Mouse (Mus musculus): Measurements from ENCODE around the gene Prkar1b. TPM values are rescaled to one million over a fixed set of nuclear protein-coding genes. Genes with fewer than 3 reads are reported as not detected.

Gene Prkar1b
- total and polyA plus RNA-seq, 2 experiments from 2014 or later = 303 to 392 TPM

GRCm38 (mm10) chr5:139183131-139183530, 33.3 kb upstream of the Prkar1b start:
- Histone ChIP-seq H3K27ac (ENCODE audit: low read depth, low read length) (no peak overlapping the region), H3K4me2 (ENCODE audit: low read depth) (no peak overlapping the region), H3K27me3 (ENCODE audit: insufficient read depth, low read length) (no peaks in the 10 kb centered on the region), H3K9ac (no peak overlapping the region), H3K36me3 (ENCODE audit: insufficient read depth) (peaks cover 75% of the 10 kb centered on the region), H3K4me3 (ENCODE audit: low read depth, low read length) (no peak overlapping the region), H3K9me3 (ENCODE audit: low read length) (no peaks in the 10 kb centered on the region), H3K4me1 (ENCODE audit: insufficient read depth) (no peaks in the 10 kb centered on the region)
- ATAC-seq (no peak), DNase-seq (no peak)
- WGBS = 73% methylated on average over 2 of the region's 2 CpGs
- TF ChIP-seq CTCF (IDR thresholded peaks at IDR 0.05; ENCODE audit: low read depth) = no peak

DNA sequence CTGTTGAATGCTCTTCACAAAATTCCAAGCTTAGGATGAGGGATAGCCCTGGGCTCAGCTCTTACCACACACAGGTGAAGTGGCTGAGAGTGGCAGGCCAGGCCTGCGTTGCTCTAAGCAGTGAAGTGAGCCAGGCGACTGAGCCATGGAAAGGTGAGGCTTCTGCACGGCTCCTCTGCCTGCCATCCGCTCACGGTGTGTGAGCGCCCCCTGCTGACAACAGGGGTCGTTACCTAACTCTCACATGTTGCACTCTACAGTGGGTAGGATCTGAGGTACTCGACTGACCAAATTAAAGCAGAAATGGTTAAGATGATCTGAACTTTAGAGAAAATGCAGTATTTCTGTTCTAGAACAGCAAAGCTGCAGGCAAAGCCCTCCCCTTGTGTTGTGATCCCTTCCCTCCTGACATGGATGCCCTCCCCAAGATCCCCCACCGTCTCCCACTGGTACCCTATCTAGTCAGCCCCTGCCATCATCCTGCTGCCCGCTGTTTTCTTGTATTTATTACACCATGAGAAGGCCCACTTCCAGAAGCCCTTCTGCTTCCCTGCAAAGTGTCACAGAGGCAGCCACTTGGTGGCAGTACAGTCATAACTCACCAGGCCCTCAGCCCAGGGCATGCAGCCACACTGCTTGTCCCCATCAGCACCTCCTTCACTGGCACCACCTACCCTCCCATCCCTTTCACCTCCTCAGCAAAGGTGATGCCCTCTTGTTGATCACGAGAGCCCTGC, 29.3 kb upstream of the Prkar1b start:
- Histone ChIP-seq H3K4me3 (ENCODE audit: low read depth, low read length) (no peak overlapping the region), H3K9me3 (ENCODE audit: low read length) (no peaks in the 10 kb centered on the region), H3K27ac (ENCODE audit: low read depth, low read length) (no peak overlapping the region), H3K4me2 (ENCODE audit: low read depth) (no peak overlapping the region), H3K36me3 (ENCODE audit: insufficient read depth) (peaks cover 54% of the 10 kb centered on the region), H3K27me3 (ENCODE audit: insufficient read depth, low read length) (no peaks in the 10 kb centered on the region), H3K9ac (no peak overlapping the region), H3K4me1 (ENCODE audit: insufficient read depth) (no peaks in the 10 kb centered on the region)
- DNase-seq (peak; percentile 89), ATAC-seq (peak; percentile 90)
- peak; percentile 98 for TF ChIP-seq CTCF (IDR thresholded peaks at IDR 0.05; ENCODE audit: low read depth)
- WGBS = 27% methylated on average over 11 of the region's 11 CpGs

- WGBS = 28% methylated on average over 10 of the region's 10 CpGs
Observed at GRCm38 (mm10) chr5:139174556-139175547, 25.1 kb upstream of the Prkar1b start.

DNA sequence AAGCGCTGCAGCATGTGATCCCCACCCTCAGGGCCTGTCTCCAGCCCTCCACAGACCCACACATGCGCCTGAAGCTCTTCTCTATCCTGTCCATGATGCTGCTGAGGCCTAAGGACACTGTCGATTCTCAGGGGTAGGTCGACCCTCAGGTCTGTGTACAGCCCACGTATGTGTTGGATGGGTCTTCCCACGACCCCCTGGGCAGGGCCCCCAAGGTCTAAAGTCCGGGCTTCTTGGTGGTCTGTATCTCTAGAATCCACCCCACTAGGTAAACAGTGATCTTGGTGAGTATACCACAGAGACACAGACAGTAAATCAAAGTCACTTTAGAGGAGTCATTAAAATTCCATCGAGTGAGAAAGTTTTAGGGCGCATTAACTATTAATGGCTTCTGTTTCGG, 24.3 kb upstream of the Prkar1b start:
- Histone ChIP-seq H3K27me3 (ENCODE audit: insufficient read depth, low read length) (no peaks in the 10 kb centered on the region), H3K9ac (no peak overlapping the region), H3K4me3 (ENCODE audit: low read depth, low read length) (no peak overlapping the region), H3K4me1 (ENCODE audit: insufficient read depth) (no peaks in the 10 kb centered on the region), H3K27ac (ENCODE audit: low read depth, low read length) (0 out of 2 replicates have a peak overlapping the region, but pooled peaks have one; percentile 21), H3K4me2 (ENCODE audit: low read depth) (no peak overlapping the region), H3K36me3 (ENCODE audit: insufficient read depth) (peaks cover 43% of the 10 kb centered on the region), H3K9me3 (ENCODE audit: low read length) (no peaks in the 10 kb centered on the region)
- TF ChIP-seq CTCF (IDR thresholded peaks at IDR 0.05; ENCODE audit: low read depth) = no peak
- no peak for DNase-seq
- 55% methylated on average over 10 of the region's 10 CpGs for WGBS
- ATAC-seq = no peak

More at GRCm38 (mm10) chr5:139174556-139175547, 25.1 kb upstream of the Prkar1b start:
- Histone ChIP-seq H3K4me1 (ENCODE audit: insufficient read depth) (no peaks in the 10 kb centered on the region), H3K4me2 (ENCODE audit: low read depth) (no peak overlapping the region), H3K9me3 (ENCODE audit: low read length) (no peaks in the 10 kb centered on the region), H3K27ac (ENCODE audit: low read depth, low read length) (0 out of 2 replicates have a peak overlapping the region, but pooled peaks have one; percentile 21), H3K9ac (no peak overlapping the region), H3K27me3 (ENCODE audit: insufficient read depth, low read length) (no peaks in the 10 kb centered on the region), H3K36me3 (ENCODE audit: insufficient read depth) (peaks cover 44% of the 10 kb centered on the region), H3K4me3 (ENCODE audit: low read depth, low read length) (no peak overlapping the region)
- no peak for TF ChIP-seq CTCF (IDR thresholded peaks at IDR 0.05; ENCODE audit: low read depth)
- 0 out of 2 replicates have a peak, but pooled peaks have one; percentile 18 for ATAC-seq
- no peak for DNase-seq

GRCm38 (mm10) chr5:139171929-139172328, 22.1 kb upstream of the Prkar1b start:
- 95% methylated on average over 4 of the region's 4 CpGs for WGBS
- Histone ChIP-seq H3K27me3 (ENCODE audit: insufficient read depth, low read length) (no peaks in the 10 kb centered on the region), H3K4me3 (ENCODE audit: low read depth, low read length) (no peak overlapping the region), H3K36me3 (ENCODE audit: insufficient read depth) (peaks cover 52% of the 10 kb centered on the region), H3K4me2 (ENCODE audit: low read depth) (no peak overlapping the region), H3K27ac (ENCODE audit: low read depth, low read length) (no peak overlapping the region), H3K4me1 (ENCODE audit: insufficient read depth) (no peaks in the 10 kb centered on the region), H3K9ac (no peak overlapping the region), H3K9me3 (ENCODE audit: low read length) (no peaks in the 10 kb centered on the region)
- no peak for DNase-seq
- no peak for TF ChIP-seq CTCF (IDR thresholded peaks at IDR 0.05; ENCODE audit: low read depth)
- ATAC-seq = no peak

DNA sequence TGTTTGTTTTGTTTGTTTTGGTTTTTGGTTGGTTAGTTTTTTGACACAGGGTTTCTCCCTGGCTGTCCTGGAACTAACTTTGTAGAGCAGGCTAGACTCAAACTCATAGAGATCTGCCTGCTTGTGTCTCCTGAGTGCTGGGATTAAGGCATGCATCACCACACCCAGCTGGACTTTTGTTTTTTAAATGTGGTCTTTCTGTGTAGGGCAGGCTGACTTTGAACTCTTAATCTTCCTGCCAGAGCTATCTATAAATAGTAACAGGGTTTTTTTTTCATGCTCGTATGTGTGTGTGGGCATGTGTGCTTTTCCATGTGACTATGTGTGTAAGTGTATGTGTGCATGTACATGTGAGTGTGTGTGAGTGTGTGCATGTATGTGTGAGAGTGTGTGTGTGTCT, 17.7 kb upstream of the Prkar1b start:
- Histone ChIP-seq H3K36me3 (ENCODE audit: insufficient read depth) (peaks cover 66% of the 10 kb centered on the region), H3K4me2 (ENCODE audit: low read depth) (no peak overlapping the region), H3K9me3 (ENCODE audit: low read length) (no peaks in the 10 kb centered on the region), H3K4me1 (ENCODE audit: insufficient read depth) (no peaks in the 10 kb centered on the region), H3K27ac (ENCODE audit: low read depth, low read length) (no peak overlapping the region), H3K4me3 (ENCODE audit: low read depth, low read length) (no peak overlapping the region), H3K27me3 (ENCODE audit: insufficient read depth, low read length) (no peaks in the 10 kb centered on the region), H3K9ac (no peak overlapping the region)
- DNase-seq = no peak
- WGBS = 83% methylated on average over 1 of the region's 1 CpGs
- ATAC-seq = no peak
- no peak for TF ChIP-seq CTCF (IDR thresholded peaks at IDR 0.05; ENCODE audit: low read depth)
